Mouse (Mus musculus): ENCODE results near the gene Zfp108.

DNA sequence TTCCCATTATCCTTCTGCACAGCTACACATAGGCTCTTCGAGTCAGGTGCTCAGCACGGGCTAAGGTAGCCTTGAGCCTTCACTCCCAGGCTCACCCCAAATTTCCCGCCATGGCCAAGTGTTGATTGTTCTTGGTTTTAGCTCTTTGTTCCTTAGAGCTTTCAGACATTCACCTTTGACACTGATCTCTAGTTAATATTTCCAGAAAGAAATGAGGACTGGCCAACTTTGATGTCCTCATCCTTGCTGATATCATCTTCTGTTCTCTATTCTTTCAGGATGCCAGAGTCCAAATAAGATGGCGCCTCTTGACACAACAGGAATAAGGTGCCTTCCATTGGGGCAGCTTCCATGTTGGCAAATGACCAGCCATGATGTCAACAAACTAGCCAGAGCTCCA lies 19.9 kb downstream of the Zfp108 start:
- TF ChIP-seq CTCF (IDR thresholded peaks at IDR 0.05; ENCODE audit: low read depth, low read length) = no peak
- no peak for TF ChIP-seq POLR2A (IDR thresholded peaks at IDR 0.05; ENCODE audit: insufficient read depth, low read length)

Data from ES-Bruce4 (cell line).